In the genomic region with DNA sequence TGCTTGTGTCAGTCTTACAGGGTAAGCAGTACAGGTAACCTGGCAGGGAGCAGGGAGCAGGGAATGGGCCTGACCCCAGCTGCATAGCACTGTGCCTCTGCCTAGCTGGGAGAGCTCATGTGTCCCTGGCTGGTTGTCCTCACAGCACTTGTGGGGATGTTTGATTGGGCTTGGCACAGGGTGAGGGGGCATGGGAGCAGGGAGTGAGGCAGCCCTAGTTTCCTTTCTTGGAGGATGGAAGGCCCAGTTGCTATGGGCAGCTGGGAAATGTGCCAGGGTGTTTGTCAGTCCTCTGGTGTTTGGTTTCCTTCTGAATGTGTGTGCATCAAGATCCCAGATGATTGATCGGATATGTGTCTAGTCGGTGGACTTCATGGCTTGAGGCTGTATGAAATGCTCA, we compare ENCODE assay signal across 11 mouse cellular contexts. TPM values are rescaled to one million over a fixed set of nuclear protein-coding genes. Genes with fewer than 3 reads are reported as not detected.
DNase-seq lines count a peak whose midpoint lies in the region; ATAC-seq and TF ChIP-seq lines count a peak whose summit lies in the region.
"Had no signal": no experiment of that assay in that cellular context is flagged by ENCODE, and none has a peak within 500 bp of the region (broad histone marks: within the 10 kb centered on the region; RNA-seq: fewer than 3 reads in every experiment).

No protein-coding gene starts in this region.

- DNase-seq in heart, postnatal 36 days, result no peak
- DNase-seq in NIH3T3 (ENCODE audit: low read depth), result peak; percentile 58
- peak; percentile 73 for DNase-seq in lung, postnatal 0 days (ENCODE audit: low spot score)
- no peak for DNase-seq in urinary bladder, adult 2 months (ENCODE audit: low spot score)
- no peak for DNase-seq in thymus, postnatal 25 days
- no peak for DNase-seq in urinary bladder, postnatal 25 days (ENCODE audit: low spot score)
- DNase-seq: kidney, postnatal 14 days had no signal

- TF ChIP-seq EP300 in lung, postnatal 0 days (IDR thresholded peaks at IDR 0.05), result no peak

- no peak overlapping the region for H3K4me2 ChIP-seq in heart, embryonic 12.5 days
- no peak overlapping the region for H3K4me2 ChIP-seq in forebrain, embryonic 16.5 days (ENCODE audit: low read length)
- no peak overlapping the region for H3K4me2 ChIP-seq in lung, postnatal 0 days (replicated peaks; ENCODE audit: low read depth, low read length)
- H3K4me2 ChIP-seq: embryonic facial prominence, embryonic 12.5 days had no signal

- H3K27ac ChIP-seq in heart, embryonic 12.5 days (ENCODE audit: poor library complexity, severe bottlenecking), result peak overlapping the region; percentile 23; the same call in 1 of the 2 replicates
- H3K27ac ChIP-seq in forebrain, embryonic 16.5 days (ENCODE audit: low read length), result 0 out of 2 replicates have a peak overlapping the region, but pooled peaks have one; percentile 9
- H3K27ac ChIP-seq in lung, postnatal 0 days (ENCODE audit: low read length), result peak overlapping the region; percentile 35
- H3K27ac ChIP-seq: embryonic facial prominence, embryonic 12.5 days; macrophage had no signal

- H3K36me3 ChIP-seq in heart, embryonic 12.5 days, result peaks cover 8% of the 10 kb centered on the region
- peaks cover 7% of the 10 kb centered on the region; the same call in 1 of the 2 replicates for H3K36me3 ChIP-seq in forebrain, embryonic 16.5 days (ENCODE audit: control insufficient read depth, insufficient read depth)
- no peaks in the 10 kb centered on the region for H3K36me3 ChIP-seq in lung, postnatal 0 days (ENCODE audit: insufficient read depth, low read length)

- no peak overlapping the region for H3K9ac ChIP-seq in heart, embryonic 12.5 days
- no peak overlapping the region for H3K9ac ChIP-seq in forebrain, embryonic 16.5 days (replicated peaks; ENCODE audit: low read depth, low read length)
- no peak overlapping the region for H3K9ac ChIP-seq in lung, postnatal 0 days (replicated peaks; ENCODE audit: low read depth)
- H3K9ac ChIP-seq: embryonic facial prominence, embryonic 12.5 days had no signal

- 0 out of 2 replicates have a peak, but pooled peaks cover 3% of the 10 kb centered on the region for H3K9me3 ChIP-seq in heart, embryonic 12.5 days (replicated peaks)
- no peaks in the 10 kb centered on the region for H3K9me3 ChIP-seq in forebrain, embryonic 16.5 days (ENCODE audit: control insufficient read depth, low read length)
- H3K9me3 ChIP-seq in lung, postnatal 0 days (ENCODE audit: low read length), result no peaks in the 10 kb centered on the region

- intact Hi-C loops in heart, postnatal 36 days (cut with DNase I), result no loop called here

- peaks cover 84% of the 10 kb centered on the region for H3K4me1 ChIP-seq in heart, embryonic 12.5 days (replicated peaks)
- peaks cover 36% of the 10 kb centered on the region for H3K4me1 ChIP-seq in forebrain, embryonic 16.5 days (replicated peaks; ENCODE audit: control insufficient read depth, insufficient read depth, low read length)
- H3K4me1 ChIP-seq in lung, postnatal 0 days (ENCODE audit: insufficient read depth, low read depth, low read length), result peaks cover 17% of the 10 kb centered on the region

- H3K27me3 ChIP-seq in heart, embryonic 12.5 days (replicated peaks), result no peaks in the 10 kb centered on the region
- H3K27me3 ChIP-seq in forebrain, embryonic 16.5 days (replicated peaks; ENCODE audit: control insufficient read depth, insufficient read depth, low read length), result no peaks in the 10 kb centered on the region
- H3K27me3 ChIP-seq in lung, postnatal 0 days (replicated peaks; ENCODE audit: insufficient read depth, low read length), result no peaks in the 10 kb centered on the region
- H3K27me3 ChIP-seq: embryonic facial prominence, embryonic 12.5 days had no signal

- ATAC-seq in heart, embryonic 12.5 days (ENCODE audit: insufficient number of reproducible peaks, low FRiP score), result no peak
- ATAC-seq in forebrain, embryonic 16.5 days, result peak; percentile 76
- peak; percentile 77 for ATAC-seq in lung, postnatal 0 days

- no peak for TF ChIP-seq CTCF in lung, postnatal 0 days (IDR thresholded peaks at IDR 0.05)

- WGBS in heart, embryonic 12.5 days, result 76% methylated on average over 2 of the region's 2 CpGs
- WGBS in forebrain, embryonic 16.5 days, result 68% methylated on average over 2 of the region's 2 CpGs
- 31% methylated on average over 2 of the region's 2 CpGs for WGBS in lung, postnatal 0 days

- H3K4me3 ChIP-seq in heart, embryonic 12.5 days, result no peak overlapping the region
- H3K4me3 ChIP-seq in forebrain, embryonic 16.5 days (replicated peaks; ENCODE audit: low read length), result no peak overlapping the region
- H3K4me3 ChIP-seq in lung, postnatal 0 days (ENCODE audit: low read depth, low read length), result no peak overlapping the region
- H3K4me3 ChIP-seq: embryonic facial prominence, embryonic 12.5 days had no signal

RNA-seq across cellular contexts. Expression of a gene that starts 7.8 kb away (rescaled TPM):
- polyA plus RNA-seq in heart, embryonic 12.5 days (2016; fragmentation: Nextera tagmentation; extraction: Ambion mirVana), result 34.2 and 35.6 TPM in 2 replicates
- total RNA-seq in heart, postnatal 36 days (2021), result 10 to 100 TPM; 15.6 to 16.2 TPM
- polyA plus RNA-seq in forebrain, embryonic 16.5 days (2015; fragmentation: Nextera tagmentation; extraction: Ambion mirVana), result 60.8 and 62.4 TPM in 2 replicates
- 45.5 and 46.7 TPM in 2 replicates for polyA plus RNA-seq in lung, postnatal 0 days (2015; fragmentation: Nextera tagmentation; extraction: Ambion mirVana)
- polyA plus RNA-seq in urinary bladder, adult 2 months (2012; rRNA removed), result 44.3 and 46.5 TPM in 2 replicates

RNA-seq across cellular contexts. Expression of a gene that starts 49.2 kb away (rescaled TPM):
- polyA plus RNA-seq in heart, embryonic 12.5 days (2016; fragmentation: Nextera tagmentation; extraction: Ambion mirVana), result 0.31 and 0.62 TPM in 2 replicates
- under 1 TPM; 0.39 to 0.60 TPM for total RNA-seq in heart, postnatal 36 days (2021)
- 4.9 and 7.2 TPM in 2 replicates for polyA plus RNA-seq in forebrain, embryonic 16.5 days (2015; fragmentation: Nextera tagmentation; extraction: Ambion mirVana)
- 0.50 and 0.73 TPM in 2 replicates for polyA plus RNA-seq in lung, postnatal 0 days (2015; fragmentation: Nextera tagmentation; extraction: Ambion mirVana)
- polyA plus RNA-seq in urinary bladder, adult 2 months (2012; rRNA removed), result 3.3 and 3.8 TPM in 2 replicates

Comparison
In these comparisons a context has a peak if more than half of its experiments do, and no peak if none do; other contexts are left out.
1. DNase-seq: peak in NIH3T3 (single experiment) and lung, postnatal 0 days (single experiment); none in heart, postnatal 36 days (0 of 2), urinary bladder, adult 2 months (single experiment), thymus, postnatal 25 days (single experiment) and urinary bladder, postnatal 25 days (single experiment).
2. Peak in every context shown above with its lines, with median percentiles within 50 percentile points of each other: H3K27ac ChIP-seq.